Mouse (Mus musculus): Measurements from ENCODE around the gene Eipr1.

- TF ChIP-seq CTCF (IDR thresholded peaks at IDR 0.05; ENCODE audit: extremely low read depth, insufficient read length, insufficient replicate concordance, low read depth, low read length) = no peak
- no peak for TF ChIP-seq POLR2A (IDR thresholded peaks at IDR 0.05; ENCODE audit: low read depth, low read length)
Observed at GRCm38 (mm10) chr12:28793715-28794114, 42.1 kb downstream of the Eipr1 start.

All from small intestine, adult 2 months (tissue).